Mouse (Mus musculus): ENCODE results near the gene Notch4. TPM values are rescaled to one million over a fixed set of nuclear protein-coding genes. Genes with fewer than 3 reads are reported as not detected.

Gene Notch4
- polyA plus RNA-seq, 1 experiment from 2014 or later: 11.1 TPM

DNA sequence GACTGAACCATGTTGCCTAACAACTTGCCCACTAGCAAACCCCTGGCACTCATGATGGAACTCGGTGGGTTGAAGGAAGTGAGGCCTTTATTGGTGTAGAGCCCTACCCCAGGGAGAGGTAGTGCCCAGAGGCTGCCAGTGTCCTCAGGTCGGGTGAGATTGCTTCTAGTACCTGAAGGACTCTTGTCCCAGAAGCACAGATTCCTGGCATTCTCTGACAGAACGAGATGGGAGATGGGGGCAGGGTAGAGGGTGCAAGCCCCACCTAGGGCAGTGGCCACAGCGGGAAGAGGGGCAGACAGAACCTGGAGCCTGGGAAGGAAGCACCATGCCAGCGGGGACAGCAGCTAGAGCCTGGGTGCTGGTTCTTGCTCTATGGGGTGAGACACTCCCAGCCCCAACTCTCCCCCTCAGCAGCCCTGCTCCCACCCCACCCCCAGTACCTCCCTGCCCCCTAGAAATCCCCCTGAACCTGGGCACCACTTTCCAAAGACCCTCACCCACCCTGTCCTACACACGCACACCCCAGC lies 33.6 kb downstream of the Notch4 start, which contains the start of gene Ager:
Ager (plus strand) TSS at position 297 of the 530 bp plus-strand sequence.
- DNase-seq (ENCODE audit: low spot score): no peak
- H3K36me3 ChIP-seq (replicated peaks; ENCODE audit: control insufficient read depth, insufficient read depth): peaks cover 31% of the 10 kb centered on the region
- no peak within 1 kb of the TSS for H3K4me3 ChIP-seq (replicated peaks; ENCODE audit: low read length)
- 32% methylated on average over 6 of the region's 6 CpGs for WGBS
- no peaks in the 10 kb centered on the region for H3K9me3 ChIP-seq (ENCODE audit: control insufficient read depth, low read length)
- no peak for ATAC-seq (ENCODE audit: low FRiP score)
- no peak within 1 kb of the TSS for H3K27ac ChIP-seq
- H3K27me3 ChIP-seq (ENCODE audit: control insufficient read depth, insufficient read depth, low read length): no peaks in the 10 kb centered on the region
- H3K4me1 ChIP-seq (replicated peaks; ENCODE audit: control insufficient read depth, insufficient read depth, low read length): peaks cover 28% of the 10 kb centered on the region
- no peak within 1 kb of the TSS for H3K4me2 ChIP-seq (replicated peaks)
- no peak within 1 kb of the TSS for H3K9ac ChIP-seq

- DNase-seq (ENCODE audit: low spot score) (no peak), ATAC-seq (ENCODE audit: low FRiP score) (no peak)
- Histone ChIP-seq H3K4me1 (replicated peaks; ENCODE audit: control insufficient read depth, insufficient read depth, low read length) (peaks cover 15% of the 10 kb centered on the region), H3K4me3 (replicated peaks; ENCODE audit: low read length) (no peak overlapping the region), H3K36me3 (replicated peaks; ENCODE audit: control insufficient read depth, insufficient read depth) (peaks cover 26% of the 10 kb centered on the region), H3K27me3 (ENCODE audit: control insufficient read depth, insufficient read depth, low read length) (no peaks in the 10 kb centered on the region), H3K27ac (no peak overlapping the region), H3K4me2 (replicated peaks) (no peak overlapping the region), H3K9me3 (ENCODE audit: control insufficient read depth, low read length) (no peaks in the 10 kb centered on the region), H3K9ac (no peak overlapping the region)
- 80% methylated on average over 9 of the region's 9 CpGs for WGBS
Observed at GRCm38 (mm10) chr17:34599891-34600290, 35.8 kb downstream of the Notch4 start.

- H3K9ac ChIP-seq: 0 out of 2 replicates have a peak overlapping the region, but pooled peaks have one; percentile 71
- no peaks in the 10 kb centered on the region for H3K27me3 ChIP-seq (ENCODE audit: control insufficient read depth, insufficient read depth, low read length)
- WGBS: 91% methylated on average over 12 of the region's 12 CpGs
- H3K4me2 ChIP-seq (replicated peaks): peak overlapping the region; percentile 76
- H3K9me3 ChIP-seq (ENCODE audit: control insufficient read depth, low read length): no peaks in the 10 kb centered on the region
- no peak overlapping the region for H3K27ac ChIP-seq
- H3K4me1 ChIP-seq (replicated peaks; ENCODE audit: control insufficient read depth, insufficient read depth, low read length): peaks cover 23% of the 10 kb centered on the region
- peaks cover 12% of the 10 kb centered on the region for H3K36me3 ChIP-seq (replicated peaks; ENCODE audit: control insufficient read depth, insufficient read depth)
- ATAC-seq (ENCODE audit: low FRiP score): no peak
- H3K4me3 ChIP-seq (replicated peaks; ENCODE audit: low read length): no peak overlapping the region
- no peak for DNase-seq (ENCODE audit: low spot score)
Observed at GRCm38 (mm10) chr17:34601796-34602195, 37.7 kb downstream of the Notch4 start.

- WGBS: under 1% methylated on average over 30 of the region's 30 CpGs
- peak within 1 kb of the TSS; percentile 76 for H3K4me2 ChIP-seq (replicated peaks)
Observed at GRCm38 (mm10) chr17:34603375-34604060, 39.5 kb downstream of the Notch4 start, which contains the start of gene Rnf5. Gene Rnf5 (minus strand): TSS chr17:34603690.

GRCm38 (mm10) chr17:34604061-34604508 lies 40.0 kb downstream of the Notch4 start, which contains the start of gene Agpat1:
Gene Agpat1 (plus strand): TSS chr17:34604262.
- peak within 1 kb of the TSS; percentile 76 for H3K4me2 ChIP-seq (replicated peaks)
- peak; percentile 99 for DNase-seq (ENCODE audit: low spot score)
- peak within 1 kb of the TSS; percentile 80 for H3K4me3 ChIP-seq (replicated peaks; ENCODE audit: low read length)
- under 1% methylated on average over 35 of the region's 35 CpGs for WGBS
- ATAC-seq (ENCODE audit: low FRiP score): peak; percentile 89
- H3K36me3 ChIP-seq (replicated peaks; ENCODE audit: control insufficient read depth, insufficient read depth): peaks cover 16% of the 10 kb centered on the region
- H3K27ac ChIP-seq: peak within 1 kb of the TSS; percentile 87
- H3K9me3 ChIP-seq (ENCODE audit: control insufficient read depth, low read length): no peaks in the 10 kb centered on the region
- H3K4me1 ChIP-seq (replicated peaks; ENCODE audit: control insufficient read depth, insufficient read depth, low read length): peaks cover 43% of the 10 kb centered on the region
- no peaks in the 10 kb centered on the region for H3K27me3 ChIP-seq (ENCODE audit: control insufficient read depth, insufficient read depth, low read length)
- H3K9ac ChIP-seq: peak within 1 kb of the TSS; percentile 92

More at GRCm38 (mm10) chr17:34603375-34604060, 39.5 kb downstream of the Notch4 start, which contains the start of gene Rnf5:
- Histone ChIP-seq H3K27me3 (ENCODE audit: control insufficient read depth, insufficient read depth, low read length) (no peaks in the 10 kb centered on the region), H3K9me3 (ENCODE audit: control insufficient read depth, low read length) (no peaks in the 10 kb centered on the region), H3K36me3 (replicated peaks; ENCODE audit: control insufficient read depth, insufficient read depth) (peaks cover 16% of the 10 kb centered on the region), H3K9ac (peak within 1 kb of the TSS; percentile 71), H3K4me3 (replicated peaks; ENCODE audit: low read length) (peak within 1 kb of the TSS; percentile 80), H3K27ac (peak within 1 kb of the TSS; percentile 87), H3K4me1 (replicated peaks; ENCODE audit: control insufficient read depth, insufficient read depth, low read length) (peaks cover 40% of the 10 kb centered on the region)
- peak; percentile 94 for ATAC-seq (ENCODE audit: low FRiP score)
- DNase-seq (ENCODE audit: low spot score): peak; percentile 100

GRCm38 (mm10) chr17:34604511-34605237 lies 40.6 kb downstream of the Notch4 start:
- 17% methylated on average over 24 of the region's 24 CpGs for WGBS
- Histone ChIP-seq H3K9ac (peak overlapping the region; percentile 92), H3K36me3 (replicated peaks; ENCODE audit: control insufficient read depth, insufficient read depth) (peaks cover 16% of the 10 kb centered on the region), H3K4me1 (replicated peaks; ENCODE audit: control insufficient read depth, insufficient read depth, low read length) (peaks cover 43% of the 10 kb centered on the region), H3K27me3 (ENCODE audit: control insufficient read depth, insufficient read depth, low read length) (no peaks in the 10 kb centered on the region), H3K4me3 (replicated peaks; ENCODE audit: low read length) (peak overlapping the region; percentile 80), H3K4me2 (replicated peaks) (peak overlapping the region; percentile 66), H3K27ac (peak overlapping the region; percentile 87), H3K9me3 (ENCODE audit: control insufficient read depth, low read length) (no peaks in the 10 kb centered on the region)
- no peak for ATAC-seq (ENCODE audit: low FRiP score)
- DNase-seq (ENCODE audit: low spot score): no peak

- DNase-seq (ENCODE audit: low spot score): peak; percentile 94
- Histone ChIP-seq H3K27me3 (ENCODE audit: control insufficient read depth, insufficient read depth, low read length) (no peaks in the 10 kb centered on the region), H3K9ac (peak overlapping the region; percentile 92), H3K4me1 (replicated peaks; ENCODE audit: control insufficient read depth, insufficient read depth, low read length) (peaks cover 43% of the 10 kb centered on the region), H3K4me3 (replicated peaks; ENCODE audit: low read length) (peak overlapping the region; percentile 80), H3K27ac (peak overlapping the region; percentile 87), H3K36me3 (replicated peaks; ENCODE audit: control insufficient read depth, insufficient read depth) (peaks cover 19% of the 10 kb centered on the region), H3K9me3 (ENCODE audit: control insufficient read depth, low read length) (no peaks in the 10 kb centered on the region), H3K4me2 (replicated peaks) (peak overlapping the region; percentile 66)
- peak; percentile 58 for ATAC-seq (ENCODE audit: low FRiP score)
- 0% methylated on average over 28 of the region's 30 CpGs for WGBS
Observed at GRCm38 (mm10) chr17:34605609-34606008, 41.5 kb downstream of the Notch4 start.

GRCm38 (mm10) chr17:34606186-34607039 lies 42.3 kb downstream of the Notch4 start:
- Histone ChIP-seq H3K4me1 (replicated peaks; ENCODE audit: control insufficient read depth, insufficient read depth, low read length) (peaks cover 43% of the 10 kb centered on the region), H3K27ac (peak overlapping the region; percentile 87)
- DNase-seq (ENCODE audit: low spot score): no peak

More at GRCm38 (mm10) chr17:34606186-34607039, 42.3 kb downstream of the Notch4 start:
- peak overlapping the region; percentile 92 for H3K9ac ChIP-seq
- H3K27me3 ChIP-seq (ENCODE audit: control insufficient read depth, insufficient read depth, low read length): no peaks in the 10 kb centered on the region
- H3K36me3 ChIP-seq (replicated peaks; ENCODE audit: control insufficient read depth, insufficient read depth): peaks cover 20% of the 10 kb centered on the region
- H3K9me3 ChIP-seq (ENCODE audit: control insufficient read depth, low read length): no peaks in the 10 kb centered on the region
- peak overlapping the region; percentile 80 for H3K4me3 ChIP-seq (replicated peaks; ENCODE audit: low read length)
- peak overlapping the region; percentile 66 for H3K4me2 ChIP-seq (replicated peaks)
- no peak for ATAC-seq (ENCODE audit: low FRiP score)
- 15% methylated on average over 32 of the region's 32 CpGs for WGBS

All from hindbrain, embryonic 14.5 days (tissue).